8 mouse cellular contexts compared by ENCODE assay signal in the genomic region with DNA sequence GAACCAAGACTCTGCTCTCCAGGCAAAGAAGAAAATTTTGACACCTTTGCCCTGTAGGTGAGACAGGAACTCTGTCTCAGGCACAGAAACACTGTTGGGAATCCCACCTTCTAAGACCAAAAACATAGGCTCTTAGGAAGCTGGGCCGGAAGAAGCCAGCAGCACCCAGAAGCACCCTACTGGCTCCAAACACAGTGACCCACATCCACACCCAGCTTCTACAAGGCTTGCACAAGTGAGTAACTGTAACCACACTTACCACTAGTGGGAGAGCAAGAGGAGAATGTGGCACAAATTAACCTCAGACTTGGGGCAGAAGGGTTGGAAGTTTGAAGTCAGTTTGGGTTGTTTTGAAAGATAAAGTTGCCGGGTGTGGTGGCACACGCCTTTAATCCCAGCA. TPM values are rescaled to one million over a fixed set of nuclear protein-coding genes. Genes with fewer than 3 reads are reported as not detected.
A peak's percentile ranks its signal among the peaks of the same experiment; 100 is the strongest.
DNase-seq lines count a peak whose midpoint lies in the region; ATAC-seq and TF ChIP-seq lines count a peak whose summit lies in the region.

No protein-coding gene starts in this region.

- H3K9me3 ChIP-seq in kidney, embryonic 16.5 days (ENCODE audit: low read length), result no peaks in the 10 kb centered on the region

- H3K4me2 ChIP-seq in kidney, embryonic 16.5 days (replicated peaks; ENCODE audit: low read depth, low read length), result peak overlapping the region; percentile 11; the same call in 1 of the 2 replicates

- H3K36me3 ChIP-seq in kidney, embryonic 16.5 days (ENCODE audit: insufficient read depth, low read length), result no peaks in the 10 kb centered on the region

- no peak for TF ChIP-seq POLR2A in embryonic fibroblast, embryonic 13.5 days (IDR thresholded peaks at IDR 0.05; ENCODE audit: low read depth, low read length)

- 64% methylated on average over 3 of the region's 3 CpGs for WGBS in kidney, embryonic 16.5 days

- H3K27me3 ChIP-seq in kidney, embryonic 16.5 days (ENCODE audit: insufficient read depth, low read length), result no peaks in the 10 kb centered on the region

- H3K4me3 ChIP-seq in kidney, embryonic 16.5 days (ENCODE audit: low read length), result no peak overlapping the region
- no peak overlapping the region for H3K4me3 ChIP-seq in embryonic fibroblast, embryonic 13.5 days (ENCODE audit: insufficient read depth, low read length)

- DNase-seq in kidney, adult 18-20 months, result no peak
- peak; percentile 70 for DNase-seq in ES-CJ7 (ENCODE audit: low read depth, low spot score)
- DNase-seq in adrenal gland, adult 8-10 months, result no peak
- DNase-seq in cerebellum, postnatal 36 days, result no peak
- DNase-seq in gastrocnemius, postnatal 36 days, result no peak

- H3K27ac ChIP-seq in kidney, embryonic 16.5 days (ENCODE audit: low read length), result peak overlapping the region; percentile 90
- peak overlapping the region; percentile 83 for H3K27ac ChIP-seq in embryonic fibroblast, embryonic 13.5 days (ENCODE audit: insufficient read depth, low read length)

- no peak for ATAC-seq in kidney, embryonic 16.5 days (ENCODE audit: low FRiP score, low TSS enrichment)
- ATAC-seq in megakaryocyte-erythroid progenitor cell, adult 5-6 weeks (replicated peaks; ENCODE audit: low FRiP score, low TSS enrichment, poor library complexity, severe bottlenecking), result peak; percentile 63; the same call in 1 of the 2 replicates

- peaks cover 35% of the 10 kb centered on the region for H3K4me1 ChIP-seq in kidney, embryonic 16.5 days (ENCODE audit: insufficient read depth, low read length)
- H3K4me1 ChIP-seq in embryonic fibroblast, embryonic 13.5 days (ENCODE audit: control insufficient read depth, insufficient read depth, low read length), result peaks cover 14% of the 10 kb centered on the region; the same call in 1 of the 2 replicates

- intact Hi-C loops in gastrocnemius, postnatal 36 days (cut with DNase I), result no loop called here

- H3K9ac ChIP-seq in kidney, embryonic 16.5 days (replicated peaks; ENCODE audit: low read length), result peak overlapping the region; percentile 32; the same call in 1 of the 2 replicates

- no peak for TF ChIP-seq CTCF in embryonic fibroblast, embryonic 13.5 days (IDR thresholded peaks at IDR 0.05; ENCODE audit: borderline replicate concordance, insufficient read depth, low read length)

RNA-seq across cellular contexts. Expression of a gene that starts 22.8 kb away (rescaled TPM):
- polyA plus RNA-seq in kidney, embryonic 16.5 days (2015; fragmentation: Nextera tagmentation; extraction: Ambion mirVana), result 33.8 and 35.8 TPM in 2 replicates
- 25.9 and 27.0 TPM in 2 replicates for polyA plus RNA-seq in embryonic fibroblast, embryonic 13.5 days (2011; ENCODE audit: insufficient read length, low read depth, missing spikeins)
- total RNA-seq in megakaryocyte-erythroid progenitor cell, adult 5-6 weeks (2014; fragmentation: Nextera tagmentation), result 4.7 and 17.9 TPM in 2 replicates
- 3.5 and 5.3 TPM in 2 replicates for total RNA-seq in megakaryocyte-erythroid progenitor cell, adult 5-6 weeks (2017)
- 10 to 100 TPM; 19.9 to 32.9 (median 28.3) TPM for total RNA-seq in adrenal gland, adult 8-10 months (2022)
- total RNA-seq in gastrocnemius, postnatal 36 days (2021), result 1 to 10 TPM; 5.5 to 7.5 TPM

RNA-seq across cellular contexts. Expression of a gene that starts 26.2 kb away (rescaled TPM):
- polyA plus RNA-seq in kidney, embryonic 16.5 days (2015; fragmentation: Nextera tagmentation; extraction: Ambion mirVana), result 26.7 TPM in 2 replicates
- 56.3 and 86.6 TPM in 2 replicates for polyA plus RNA-seq in embryonic fibroblast, embryonic 13.5 days (2011; ENCODE audit: insufficient read length, low read depth, missing spikeins)
- 126 and 134 TPM in 2 replicates for total RNA-seq in megakaryocyte-erythroid progenitor cell, adult 5-6 weeks (2014; fragmentation: Nextera tagmentation)
- total RNA-seq in megakaryocyte-erythroid progenitor cell, adult 5-6 weeks (2017), result 34.2 and 38.1 TPM in 2 replicates
- total RNA-seq in adrenal gland, adult 8-10 months (2022), result 10 to 100 TPM; 23.4 to 45.6 (median 31.8) TPM
- 1 to 10 TPM; 4.0 to 4.3 TPM for total RNA-seq in gastrocnemius, postnatal 36 days (2021)

RNA-seq across cellular contexts. Expression of a gene that starts 37.2 kb away (rescaled TPM):
- polyA plus RNA-seq in kidney, embryonic 16.5 days (2015; fragmentation: Nextera tagmentation; extraction: Ambion mirVana), result 32.7 and 36.6 TPM in 2 replicates
- 158 and 210 TPM in 2 replicates for polyA plus RNA-seq in embryonic fibroblast, embryonic 13.5 days (2011; ENCODE audit: insufficient read length, low read depth, missing spikeins)
- not detected in 2 replicates for total RNA-seq in megakaryocyte-erythroid progenitor cell, adult 5-6 weeks (2014; fragmentation: Nextera tagmentation)
- not detected in 2 replicates for total RNA-seq in megakaryocyte-erythroid progenitor cell, adult 5-6 weeks (2017)
- 10 to 100 TPM; 20.4 to 28.6 (median 23.0) TPM for total RNA-seq in adrenal gland, adult 8-10 months (2022)
- total RNA-seq in gastrocnemius, postnatal 36 days (2021), result 10 to 100 TPM; 13.9 to 14.3 TPM

Comparison
In these comparisons a context has a peak if more than half of its experiments do, and no peak if none do; other contexts are left out.
1. RNA of a gene that starts 26.2 kb away (total RNA-seq): 34.2 to 134 TPM in megakaryocyte-erythroid progenitor cell, adult 5-6 weeks and 23.4 to 45.6 TPM in adrenal gland, adult 8-10 months; 4.0 to 4.3 TPM in gastrocnemius, postnatal 36 days; every median in the first group is over 4 times any median in the second.
2. RNA of a gene that starts 37.2 kb away (total RNA-seq): 20.4 to 28.6 TPM in adrenal gland, adult 8-10 months and 13.9 to 14.3 TPM in gastrocnemius, postnatal 36 days; not detected in megakaryocyte-erythroid progenitor cell, adult 5-6 weeks; every median in the first group is over 10 times any median in the second.